Mouse (Mus musculus) forebrain, postnatal 0 days (tissue): ENCODE measurements around the gene D430041D05Rik. TPM values are rescaled to one million over a fixed set of nuclear protein-coding genes. Genes with fewer than 3 reads are reported as not detected.

Experiments used
- ATAC-seq: fragments of 200-750 bp; cut with Nextera tagmentation; 2 replicates; pipeline ENCODE4 v1.8.0; 2017; ENCODE audit warnings: mild to moderate bottlenecking, moderate library complexity
- DNase-seq: peaks from one replicate; pipeline ENCODE4 v3.0.0-alpha.2; 2015
- H3K27ac ChIP-seq: fragments of 300-500 bp; sonication (generic); 2 replicates; pipeline ENCODE4 v1.5.1; 2014; ENCODE audit warnings: low read depth, mild to moderate bottlenecking, antibody characterized with exemption, low read length, moderate library complexity, mixed read lengths
- H3K27me3 ChIP-seq: fragments of 300-500 bp; sonication (generic); 2 replicates; pipeline ENCODE4 v1.6.1; 2014; ENCODE audit warnings: mild to moderate bottlenecking, low read length, mixed read lengths; ENCODE audit not compliant: insufficient read depth
- H3K36me3 ChIP-seq: fragments of 300-500 bp; sonication (generic); 2 replicates; pipeline ENCODE4 v1.6.1; 2014; ENCODE audit warnings: mild to moderate bottlenecking, moderate library complexity; ENCODE audit not compliant: insufficient read depth
- H3K4me1 ChIP-seq: fragments of 300-500 bp; sonication (generic); 2 replicates; pipeline ENCODE4 v1.6.1; 2014; ENCODE audit warnings: antibody characterized with exemption; ENCODE audit not compliant: insufficient read depth
- H3K4me2 ChIP-seq: fragments of 300-500 bp; sonication (generic); 2 replicates; pipeline ENCODE4 v1.6.1; 2014; ENCODE audit warnings: low read depth, mild to moderate bottlenecking, moderate library complexity
- H3K4me3 ChIP-seq: fragments of 300-500 bp; sonication (generic); 2 replicates; pipeline ENCODE4 v1.5.1; 2014; ENCODE audit warnings: low read depth, low read length, mixed read lengths
- H3K9ac ChIP-seq: fragments of 300-500 bp; sonication (generic); 2 replicates; pipeline ENCODE4 v1.6.1; 2014; ENCODE audit warnings: mild to moderate bottlenecking
- H3K9me3 ChIP-seq: fragments of 300-500 bp; sonication (generic); 2 replicates; pipeline ENCODE4 v1.6.1; 2016; ENCODE audit warnings: low read length
- CTCF ChIP-seq: sonication (generic); IDR thresholded peaks from 2 replicates; pipeline ENCODE4 v1.5.1; 2016; ENCODE audit warnings: antibody characterized with exemption, control low read depth, low read depth
- WGBS: fragments of 180-500 bp; shearing (Covaris S2); extraction: QIAGEN DNeasy Blood & Tissue Kit; methylation state at CpG from one replicate; pipeline ENCODE4 v1.1.7; 2014; 5-methylcytosine and 5-hydroxymethylcytosine counted together
- microRNA counts: library from miRNA; unstranded; fragments of <30 nt; microRNA quantifications from one replicate; lab custom pipeline; 2015
- microRNA-seq, 2 experiments: library from miRNA; unstranded; fragments of <30 nt; microRNA quantifications; one replicate each; pipeline ENCODE4; 2016
- polyA plus RNA-seq: library from polyadenylated mRNA; unstranded; fragments of >200 nt; fragmentation: Nextera tagmentation; extraction: Ambion mirVana; gene quantifications from 2 replicates; pipeline ENCODE4 v1.2.1, GENCODE M21; 2015
- total RNA-seq: library from RNA; depleted of rRNA; stranded (reverse); fragments of >200 nt; gene quantifications from 2 replicates; pipeline ENCODE4 v1.2.3, GENCODE M21; 2014; rRNA removed

Gene D430041D05Rik
- total and polyA plus RNA-seq, 2 experiments from 2014 or later = 11.1 to 58.9 TPM

GRCm38 (mm10) chr2:104093305-104093704, 317.5 kb downstream of the D430041D05Rik start:
- WGBS = 78% methylated on average over 2 of the region's 2 CpGs
- TF ChIP-seq CTCF = no peak
- H3K27me3 ChIP-seq = no peaks in the 10 kb centered on the region
- H3K9ac ChIP-seq = no peak overlapping the region
- H3K9me3 ChIP-seq = no peaks in the 10 kb centered on the region
- H3K36me3 ChIP-seq = no peaks in the 10 kb centered on the region
- H3K4me2 ChIP-seq = no peak overlapping the region
- H3K27ac ChIP-seq = no peak overlapping the region
- H3K4me3 ChIP-seq = no peak overlapping the region
- DNase-seq (no peak), ATAC-seq (no peak)
- H3K4me1 ChIP-seq = no peaks in the 10 kb centered on the region

MicroRNAs within 50 kb of the gene (microRNA counts, 519-probe panel; counts per million panel counts)
- not detected for microRNA mmu-miR-1902 (lab: Ali Mortazavi, UCI)

Small RNA genes within 50 kb of the gene (microRNA-seq; reads per million reads assigned to microRNA genes)
- gene Mir1902 = 0 reads per million in 2 experiments

Other genes starting within 250 kb of the D430041D05Rik start
- 36.6 and 40.2 TPM in 2 replicates for gene Hipk3, start 83.4 kb upstream of the D430041D05Rik start, total RNA-seq
- 3.2 and 5.0 TPM in 2 replicates for gene Hipk3, start 83.4 kb upstream of the D430041D05Rik start, polyA plus RNA-seq
- 17.9 and 33.5 TPM in 2 replicates for gene Cstf3, start 179.5 kb upstream of the D430041D05Rik start, total RNA-seq
- 51.2 and 65.3 TPM in 2 replicates for gene Cstf3, start 179.5 kb upstream of the D430041D05Rik start, polyA plus RNA-seq